In the genomic region with DNA sequence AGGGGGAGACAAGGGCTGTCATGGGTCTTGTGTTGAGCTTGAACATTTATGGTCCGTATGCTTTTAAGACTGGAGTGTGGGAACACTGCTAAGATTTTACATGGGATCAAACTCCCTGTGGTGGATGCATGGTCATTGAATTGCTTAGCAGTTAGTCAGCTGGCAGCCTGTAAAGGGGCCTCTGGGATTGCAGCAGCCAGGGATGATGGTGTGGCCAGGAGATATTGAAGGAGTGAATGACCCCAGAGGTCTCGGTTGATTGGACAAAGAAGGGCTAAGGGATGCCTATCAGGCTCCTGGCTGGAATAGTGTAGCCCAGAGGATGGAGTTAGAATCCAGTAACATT, we compare ENCODE assay signal across 9 mouse cellular contexts. TPM values are rescaled to one million over a fixed set of nuclear protein-coding genes. Genes with fewer than 3 reads are reported as not detected.
DNase-seq lines count a peak whose midpoint lies in the region; ATAC-seq and TF ChIP-seq lines count a peak whose summit lies in the region.
"Had no signal": no experiment of that assay in that cellular context is flagged by ENCODE, and none has a peak within 500 bp of the region (broad histone marks: within the 10 kb centered on the region; RNA-seq: fewer than 3 reads in every experiment).

No protein-coding gene starts in this region.

- no peaks in the 10 kb centered on the region for H3K36me3 ChIP-seq in heart, postnatal 0 days (replicated peaks; ENCODE audit: control insufficient read depth, insufficient read depth, low read length)
- no peaks in the 10 kb centered on the region for H3K36me3 ChIP-seq in hindbrain, embryonic 13.5 days
- no peaks in the 10 kb centered on the region for H3K36me3 ChIP-seq in midbrain, embryonic 16.5 days (ENCODE audit: control insufficient read depth, insufficient read depth, low read length)

- H3K9ac ChIP-seq in heart, postnatal 0 days (replicated peaks; ENCODE audit: low read depth, low read length), result 0 out of 2 replicates have a peak overlapping the region, but pooled peaks have one; percentile 29
- H3K9ac ChIP-seq in hindbrain, embryonic 13.5 days, result no peak overlapping the region
- peak overlapping the region; percentile 55; the same call in 1 of the 2 replicates for H3K9ac ChIP-seq in midbrain, embryonic 16.5 days (ENCODE audit: low read depth, low read length)

- no peak for DNase-seq in heart, postnatal 0 days (ENCODE audit: low spot score)
- DNase-seq in heart, adult 9 months (ENCODE audit: low spot score in 2 of 2), result no peak
- DNase-seq in NIH3T3 (ENCODE audit: low read depth), result peak; percentile 76
- DNase-seq in urinary bladder, adult 2 months (ENCODE audit: low spot score), result no peak

- 85% methylated on average over 2 of the region's 2 CpGs for WGBS in heart, postnatal 0 days
- WGBS in hindbrain, embryonic 13.5 days, result 83% methylated on average over 2 of the region's 2 CpGs
- 87% methylated on average over 2 of the region's 2 CpGs for WGBS in midbrain, embryonic 16.5 days

- H3K27ac ChIP-seq in heart, postnatal 0 days (ENCODE audit: low read depth), result no peak overlapping the region
- H3K27ac ChIP-seq in hindbrain, embryonic 13.5 days, result no peak overlapping the region
- no peak overlapping the region for H3K27ac ChIP-seq in midbrain, embryonic 16.5 days (ENCODE audit: low read length)

- H3K27me3 ChIP-seq in heart, postnatal 0 days (ENCODE audit: control insufficient read depth, insufficient read depth, low read length), result no peaks in the 10 kb centered on the region
- no peaks in the 10 kb centered on the region for H3K27me3 ChIP-seq in hindbrain, embryonic 13.5 days
- no peaks in the 10 kb centered on the region for H3K27me3 ChIP-seq in midbrain, embryonic 16.5 days (ENCODE audit: control insufficient read depth, insufficient read depth, low read depth, low read length)

- H3K9me3 ChIP-seq in heart, postnatal 0 days (replicated peaks; ENCODE audit: control insufficient read depth, low read length), result no peaks in the 10 kb centered on the region
- no peaks in the 10 kb centered on the region for H3K9me3 ChIP-seq in hindbrain, embryonic 13.5 days
- H3K9me3 ChIP-seq in midbrain, embryonic 16.5 days (replicated peaks; ENCODE audit: control insufficient read depth, low read length, poor library complexity, severe bottlenecking), result no peaks in the 10 kb centered on the region

- H3K4me1 ChIP-seq in heart, postnatal 0 days (ENCODE audit: control insufficient read depth, insufficient read depth), result peaks cover 5% of the 10 kb centered on the region; the same call in 1 of the 2 replicates
- H3K4me1 ChIP-seq in hindbrain, embryonic 13.5 days (replicated peaks), result peaks cover 11% of the 10 kb centered on the region
- no peaks in the 10 kb centered on the region; the same call in 1 of the 2 replicates for H3K4me1 ChIP-seq in midbrain, embryonic 16.5 days (ENCODE audit: control insufficient read depth, insufficient read depth, low read length)

- TF ChIP-seq CTCF in heart, postnatal 0 days (IDR thresholded peaks at IDR 0.05; ENCODE audit: low read depth), result no peak

- TF ChIP-seq EP300 in heart, postnatal 0 days (IDR thresholded peaks at IDR 0.05; ENCODE audit: low read depth), result no peak

- H3K4me2 ChIP-seq in heart, postnatal 0 days (ENCODE audit: low read depth, low read length), result peak overlapping the region; percentile 54
- no peak overlapping the region for H3K4me2 ChIP-seq in hindbrain, embryonic 13.5 days
- no peak overlapping the region for H3K4me2 ChIP-seq in midbrain, embryonic 16.5 days (ENCODE audit: low read length)

- ATAC-seq in heart, postnatal 0 days (ENCODE audit: insufficient read depth, low read depth), result no peak
- peak; percentile 38 for ATAC-seq in hindbrain, embryonic 13.5 days (ENCODE audit: low FRiP score)
- ATAC-seq in midbrain, embryonic 16.5 days, result 0 out of 2 replicates have a peak, but pooled peaks have one; percentile 16
- no peak for ATAC-seq in megakaryocyte-erythroid progenitor cell, adult 5-6 weeks (replicated peaks; ENCODE audit: low FRiP score, low TSS enrichment, poor library complexity, severe bottlenecking)
- no peak for ATAC-seq in CD4-positive, CD25-positive, alpha-beta regulatory T cell, adult 4 months

- H3K4me3 ChIP-seq in heart, postnatal 0 days (ENCODE audit: low read depth, low read length), result no peak overlapping the region
- H3K4me3 ChIP-seq in hindbrain, embryonic 13.5 days, result no peak overlapping the region
- no peak overlapping the region for H3K4me3 ChIP-seq in midbrain, embryonic 16.5 days (ENCODE audit: low read depth, low read length)

RNA-seq across cellular contexts. Expression of a gene that starts 4.8 kb away (rescaled TPM):
- 8.9 TPM in 1 of 2 replicates, not detected in the other for total RNA-seq in heart, postnatal 0 days (2014; rRNA removed; ENCODE audit: low replicate concordance)
- polyA plus RNA-seq in heart, postnatal 0 days (2015; fragmentation: Nextera tagmentation; extraction: Ambion mirVana), result 1.3 and 98.2 TPM in 2 replicates
- not detected in 2 replicates for polyA plus RNA-seq in hindbrain, embryonic 13.5 days (2015; fragmentation: Nextera tagmentation; extraction: Ambion mirVana)
- polyA plus RNA-seq in midbrain, embryonic 16.5 days (2015; fragmentation: Nextera tagmentation; extraction: Ambion mirVana), result not detected in 2 replicates
- not detected in 2 replicates for total RNA-seq in megakaryocyte-erythroid progenitor cell, adult 5-6 weeks (2014; fragmentation: Nextera tagmentation)
- not detected in 2 replicates for total RNA-seq in megakaryocyte-erythroid progenitor cell, adult 5-6 weeks (2017)
- polyA plus RNA-seq in CD4-positive, CD25-positive, alpha-beta regulatory T cell, adult 4 months (2017; shearing (Covaris generic)), result not detected
- 0.23 TPM in 1 of 2 replicates, not detected in the other for polyA plus RNA-seq in urinary bladder, adult 2 months (2012; rRNA removed)
- total RNA-seq: liver, adult 2 months had no signal

RNA-seq across cellular contexts. Expression of a gene that starts 52.5 kb away (rescaled TPM):
- 7.3 and 10.6 TPM in 2 replicates for total RNA-seq in heart, postnatal 0 days (2014; rRNA removed; ENCODE audit: low replicate concordance)
- 22.2 and 22.7 TPM in 2 replicates for polyA plus RNA-seq in heart, postnatal 0 days (2015; fragmentation: Nextera tagmentation; extraction: Ambion mirVana)
- polyA plus RNA-seq in hindbrain, embryonic 13.5 days (2015; fragmentation: Nextera tagmentation; extraction: Ambion mirVana), result 16.6 and 23.0 TPM in 2 replicates
- 30.3 and 31.8 TPM in 2 replicates for polyA plus RNA-seq in midbrain, embryonic 16.5 days (2015; fragmentation: Nextera tagmentation; extraction: Ambion mirVana)
- 29.8 and 39.1 TPM in 2 replicates for total RNA-seq in megakaryocyte-erythroid progenitor cell, adult 5-6 weeks (2014; fragmentation: Nextera tagmentation)
- total RNA-seq in megakaryocyte-erythroid progenitor cell, adult 5-6 weeks (2017), result 25.3 and 26.5 TPM in 2 replicates
- 10 to 100 TPM; 33.5 to 34.3 TPM for polyA plus RNA-seq in CD4-positive, CD25-positive, alpha-beta regulatory T cell, adult 4 months (2017; shearing (Covaris generic))
- polyA plus RNA-seq in urinary bladder, adult 2 months (2012; rRNA removed), result 2.7 and 4.5 TPM in 2 replicates

Comparison
In these comparisons a context has a peak if more than half of its experiments do, and no peak if none do; other contexts are left out.
1. ATAC-seq: peak in hindbrain, embryonic 13.5 days (single experiment) and midbrain, embryonic 16.5 days (single experiment); none in heart, postnatal 0 days (single experiment), megakaryocyte-erythroid progenitor cell, adult 5-6 weeks (single experiment) and CD4-positive, CD25-positive, alpha-beta regulatory T cell, adult 4 months (single experiment).